Mouse (Mus musculus) subcutaneous adipose tissue, adult 2 months (tissue): Measurements from ENCODE around the gene Timm17a. TPM values are rescaled to one million over a fixed set of nuclear protein-coding genes. Genes with fewer than 3 reads are reported as not detected.

ENCODE experiments used
- polyA plus RNA-seq: library from polyadenylated mRNA; depleted of rRNA; stranded (reverse); fragments of >200 nt; gene quantifications from 2 replicates; pipeline ENCODE4 v1.2.3, GENCODE M21; 2012; ENCODE audit warnings: low replicate concordance; rRNA removed

The Timm17a gene
- 94.0 and 143 TPM in 2 replicates for polyA plus RNA-seq

GRCm38 (mm10) chr1:135313284-135314031 lies at the start of gene Timm17a:
Gene Timm17a (minus strand): TSS chr1:135313778.

GRCm38 (mm10) chr1:135324571-135324970 lies 11.0 kb upstream of the Timm17a start, which contains the start of gene Lmod1:
Gene Lmod1 (plus strand): TSS chr1:135324807.

GRCm38 (mm10) chr1:135283826-135284291 lies 29.7 kb downstream of the Timm17a start, which contains the start of gene Rnpep:
Gene Rnpep (minus strand): TSS chr1:135284084.

GRCm38 (mm10) chr1:135258380-135259127 lies 55.0 kb downstream of the Timm17a start, which contains the start of gene Elf3:
Gene Elf3 (minus strand): TSS chr1:135258568.

Other genes with a start within 250 kb of the Timm17a start
- gene Lgr6, start 208.5 kb downstream of the Timm17a start, polyA plus RNA-seq: 0.27 and 2.7 TPM in 2 replicates
- 3.5 and 6.2 TPM in 2 replicates for gene Ptpn7, start 181.1 kb downstream of the Timm17a start, polyA plus RNA-seq
- gene Arl8a, start 167.0 kb downstream of the Timm17a start, polyA plus RNA-seq: 74.1 and 87.4 TPM in 2 replicates
- 1.1 and 1.2 TPM in 2 replicates for gene Gpr37l1, start 146.1 kb downstream of the Timm17a start, polyA plus RNA-seq
- 0.24 and 39.9 TPM in 2 replicates for gene Elf3, start 55.2 kb downstream of the Timm17a start, polyA plus RNA-seq
- gene Rnpep, start 29.7 kb downstream of the Timm17a start, polyA plus RNA-seq: 38.9 and 60.3 TPM in 2 replicates
- 7.0 and 52.0 TPM in 2 replicates for gene Lmod1, start 11.0 kb upstream of the Timm17a start, polyA plus RNA-seq
- gene Shisa4, start 61.5 kb upstream of the Timm17a start, polyA plus RNA-seq: 4.5 and 41.7 TPM in 2 replicates
- gene Ipo9, start 116.7 kb upstream of the Timm17a start, polyA plus RNA-seq: 159 and 208 TPM in 2 replicates